Mouse (Mus musculus): ENCODE results near the gene Myh6.

- no peak for TF ChIP-seq CTCF (IDR thresholded peaks at IDR 0.05; ENCODE audit: insufficient read depth, low read depth, low read length)
- no peak for TF ChIP-seq POLR2A (IDR thresholded peaks at IDR 0.05; ENCODE audit: insufficient read depth, low read depth, low read length)
These were observed 30.6 kb downstream of the Myh6 start, which contains the start of gene Cmtm5 for GRCm38 (mm10) chr14:54935904-54936830.
